38 mouse cellular contexts compared by ENCODE assay signal in the genomic region with DNA sequence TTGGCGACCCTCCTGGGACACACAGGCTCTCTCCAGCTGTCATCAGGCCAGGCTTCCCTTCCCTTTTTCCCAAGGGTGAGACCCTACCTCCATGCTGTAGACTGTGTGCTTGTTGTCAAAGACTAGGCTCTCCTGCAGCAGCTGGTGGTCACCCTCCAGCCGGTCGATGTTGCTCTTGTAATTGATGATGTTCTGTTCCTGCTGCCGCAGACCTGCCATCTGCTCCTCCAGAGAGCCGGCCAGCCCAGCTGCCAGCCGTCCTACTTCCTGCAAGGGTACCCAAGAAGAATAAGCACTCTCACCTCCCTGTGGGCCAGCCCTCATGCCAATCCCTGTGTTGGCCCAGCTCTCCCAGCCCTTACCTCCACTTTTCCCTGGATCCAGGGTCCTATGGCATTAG. TPM values are rescaled to one million over a fixed set of nuclear protein-coding genes. Genes with fewer than 3 reads are reported as not detected.
DNase-seq lines count a peak whose midpoint lies in the region; ATAC-seq lines count a peak whose summit lies in the region.
"Had no signal": no experiment of that assay in that cellular context is flagged by ENCODE, and none has a peak within 500 bp of the region (broad histone marks: within the 10 kb centered on the region; RNA-seq: fewer than 3 reads in every experiment).

No protein-coding gene starts in this region.

- H3K27me3 ChIP-seq in embryonic facial prominence, embryonic 15.5 days: no peaks in the 10 kb centered on the region

- H3K9ac ChIP-seq in embryonic facial prominence, embryonic 15.5 days: no peak overlapping the region
- H3K9ac ChIP-seq: embryonic facial prominence, embryonic 13.5 days; forebrain, embryonic 12.5 days; forebrain, postnatal 0 days; limb, embryonic 13.5 days; lung, embryonic 15.5 days; neural tube, embryonic 12.5 days; stomach, embryonic 15.5 days had no signal

- H3K4me1 ChIP-seq in embryonic facial prominence, embryonic 15.5 days: peaks cover 3% of the 10 kb centered on the region; the same call in 1 of the 2 replicates
- H3K4me1 ChIP-seq: stomach, embryonic 15.5 days had no signal

- H3K27ac ChIP-seq in embryonic facial prominence, embryonic 15.5 days (replicated peaks): no peak overlapping the region
- H3K27ac ChIP-seq: embryonic facial prominence, embryonic 13.5 days; forebrain, embryonic 12.5 days; kidney, postnatal 0 days; left cerebral cortex, adult 2 months; limb, embryonic 13.5 days; lung, embryonic 15.5 days; neural tube, embryonic 12.5 days; stomach, embryonic 15.5 days had no signal

- no peaks in the 10 kb centered on the region for H3K9me3 ChIP-seq in embryonic facial prominence, embryonic 15.5 days (replicated peaks)
- H3K9me3 ChIP-seq: embryonic facial prominence, embryonic 13.5 days; forebrain, embryonic 12.5 days; G1E; limb, embryonic 13.5 days; lung, embryonic 15.5 days; neural tube, embryonic 12.5 days; stomach, embryonic 15.5 days had no signal

- WGBS in embryonic facial prominence, embryonic 15.5 days: 75% methylated on average over 6 of the region's 6 CpGs

- intact Hi-C loops in left cerebral cortex, postnatal 4 days (cut with DNase I): no loop called here

- no peak overlapping the region for H3K4me3 ChIP-seq in embryonic facial prominence, embryonic 15.5 days (replicated peaks)
- H3K4me3 ChIP-seq: embryonic facial prominence, embryonic 13.5 days; forebrain, embryonic 12.5 days; left cerebral cortex, adult 2 months; limb, embryonic 13.5 days; lung, embryonic 15.5 days; megakaryocyte, embryonic 14.5 days; myocyte; neural tube, embryonic 12.5 days; stomach, embryonic 15.5 days had no signal

- no peak overlapping the region for H3K4me2 ChIP-seq in embryonic facial prominence, embryonic 15.5 days (replicated peaks)
- H3K4me2 ChIP-seq: embryonic facial prominence, embryonic 13.5 days; forebrain, embryonic 12.5 days; limb, embryonic 13.5 days; liver, embryonic 11.5 days; lung, embryonic 15.5 days; neural tube, embryonic 12.5 days; stomach, embryonic 15.5 days had no signal

- no peak for ATAC-seq in cerebellum, adult (ENCODE audit: insufficient number of reproducible peaks, low FRiP score, low TSS enrichment)
- 0 out of 2 replicates have a peak, but pooled peaks have one; percentile 30 for ATAC-seq in embryonic facial prominence, embryonic 15.5 days (ENCODE audit: insufficient number of reproducible peaks, low FRiP score, low TSS enrichment, low read depth)
- ATAC-seq: forebrain, postnatal 0 days; intestine, embryonic 16.5 days; midbrain, embryonic 16.5 days had no signal

- peaks cover 17% of the 10 kb centered on the region; the same call in 1 of the 2 replicates for H3K36me3 ChIP-seq in embryonic facial prominence, embryonic 15.5 days
- H3K36me3 ChIP-seq: forebrain, embryonic 12.5 days; G1E; lung, embryonic 15.5 days; stomach, embryonic 15.5 days had no signal

- peak; percentile 46 to 47 for DNase-seq in cerebellum, postnatal 14 days
- DNase-seq in left cerebral cortex, postnatal 4 days: peak; percentile 66
- DNase-seq in left cerebral cortex, adult 11 months (ENCODE audit: low spot score): no peak
- peak; percentile 41 for DNase-seq in mesoderm, embryonic 11.5 days (ENCODE audit: low read depth, low spot score)
- DNase-seq in adipocyte (ENCODE audit: low spot score): no peak
- no peak for DNase-seq in layer of hippocampus, adult 8-10 months (ENCODE audit: low spot score in 2 of 2)
- DNase-seq: adrenal gland, postnatal 14 days; cerebellum, adult 18-20 months; cerebellum, postnatal 36 days; embryo, embryonic 11 days; forebrain, postnatal 0 days; gastrocnemius, postnatal 10 days; heart, postnatal 14 days; kidney, adult 8-10 months; kidney, postnatal 4 days; layer of hippocampus, adult 9-11 months; lung, postnatal 4 days; right cerebral cortex, postnatal 25 days; thymus, postnatal 14 days had no signal

RNA-seq across cellular contexts. Expression of a gene that starts 8.1 kb away (rescaled TPM):
- 10 to 100 TPM; 66.9 to 70.3 TPM for total RNA-seq in left cerebral cortex, postnatal 4 days (2021)
- polyA plus RNA-seq in embryonic facial prominence, embryonic 15.5 days (2015; fragmentation: Nextera tagmentation; extraction: Ambion mirVana): 62.7 and 63.9 TPM in 2 replicates
- total RNA-seq in layer of hippocampus, adult 8-10 months (2022): 100 to 1,000 TPM; 110 to 126 (median 119) TPM

RNA-seq across cellular contexts. Expression of a gene that starts 14.7 kb away (rescaled TPM):
- 1 to 10 TPM; 2.5 to 3.4 TPM for total RNA-seq in left cerebral cortex, postnatal 4 days (2021)
- 29.6 and 33.7 TPM in 2 replicates for polyA plus RNA-seq in embryonic facial prominence, embryonic 15.5 days (2015; fragmentation: Nextera tagmentation; extraction: Ambion mirVana)
- total RNA-seq in layer of hippocampus, adult 8-10 months (2022): 1 to 10 TPM in 3 of 4 experiments, under 1 TPM in 1; 0.74 to 1.4 (median 1.1) TPM

RNA-seq across cellular contexts. Expression of a gene that starts 15.4 kb away (rescaled TPM):
- total RNA-seq in left cerebral cortex, postnatal 4 days (2021): 10 to 100 TPM; 17.7 to 21.0 TPM
- polyA plus RNA-seq in embryonic facial prominence, embryonic 15.5 days (2015; fragmentation: Nextera tagmentation; extraction: Ambion mirVana): 14.0 and 14.9 TPM in 2 replicates
- 10 to 100 TPM; 25.1 to 32.1 (median 25.6) TPM for total RNA-seq in layer of hippocampus, adult 8-10 months (2022)

RNA-seq across cellular contexts. Expression of a gene that starts 23.9 kb away (rescaled TPM):
- 1 to 10 TPM; 1.7 to 2.0 TPM for total RNA-seq in left cerebral cortex, postnatal 4 days (2021)
- 1.2 and 1.9 TPM in 2 replicates for polyA plus RNA-seq in embryonic facial prominence, embryonic 15.5 days (2015; fragmentation: Nextera tagmentation; extraction: Ambion mirVana)
- 1 to 10 TPM; 2.1 to 2.8 (median 2.4) TPM for total RNA-seq in layer of hippocampus, adult 8-10 months (2022)
- total RNA-seq: gastrocnemius, postnatal 10 days; granulocyte monocyte progenitor cell, adult 5-6 weeks; heart, postnatal 14 days had no signal
- polyA plus RNA-seq: G1E; heart, embryonic 14.5 days; kidney, postnatal 0 days; limb, embryonic 13.5 days; liver, embryonic 11.5 days; liver, embryonic 16.5 days; stomach, embryonic 15.5 days had no signal

RNA-seq across cellular contexts. Expression of a gene that starts 23.9 kb away (rescaled TPM):
- total RNA-seq in left cerebral cortex, postnatal 4 days (2021): 10 to 100 TPM; 38.1 to 41.0 TPM
- polyA plus RNA-seq in embryonic facial prominence, embryonic 15.5 days (2015; fragmentation: Nextera tagmentation; extraction: Ambion mirVana): 69.4 and 73.8 TPM in 2 replicates
- total RNA-seq in layer of hippocampus, adult 8-10 months (2022): 10 to 100 TPM; 30.9 to 44.4 (median 38.5) TPM

Comparison
In these comparisons a context has a peak if more than half of its experiments do, and no peak if none do; other contexts are left out.
1. DNase-seq: peak in cerebellum, postnatal 14 days (2 of 2), left cerebral cortex, postnatal 4 days (single experiment) and mesoderm, embryonic 11.5 days (single experiment); none in left cerebral cortex, adult 11 months (single experiment), adipocyte (single experiment) and layer of hippocampus, adult 8-10 months (0 of 2).